Mouse (Mus musculus) kidney, embryonic 16.5 days (tissue): ENCODE measurements around the gene Prdx5. TPM values are rescaled to one million over a fixed set of nuclear protein-coding genes. Genes with fewer than 3 reads are reported as not detected.

Experiments used
- microRNA-seq: library from miRNA; unstranded; fragments of <30 nt; microRNA quantifications from one replicate; pipeline ENCODE4, GENCODE M21; 2016
- polyA plus RNA-seq: library from polyadenylated mRNA; unstranded; fragments of >200 nt; fragmentation: Nextera tagmentation; extraction: Ambion mirVana; gene quantifications from 2 replicates; pipeline ENCODE4 v1.2.1, GENCODE M21; 2015

Prdx5 gene
- polyA plus RNA-seq, 1 experiment from 2014 or later = 350 TPM

Small RNA genes within 50 kb of the gene (microRNA-seq; reads per million reads assigned to microRNA genes)
- 0.95 reads per million for gene Mir6990

Other genes starting within 250 kb of the Prdx5 start
- gene Rps6ka4, start 69.5 kb downstream of the Prdx5 start, polyA plus RNA-seq = 27.1 and 28.3 TPM in 2 replicates
- gene Ccdc88b, start 51.9 kb downstream of the Prdx5 start, polyA plus RNA-seq = 0.74 and 0.75 TPM in 2 replicates
- 141 and 145 TPM in 2 replicates for gene Trmt112, start 408 bp downstream of the Prdx5 start, polyA plus RNA-seq
- gene Esrra, start 11.7 kb upstream of the Prdx5 start, polyA plus RNA-seq = 18.0 and 19.4 TPM in 2 replicates
- 3.4 and 3.7 TPM in 2 replicates for gene Catsperz, start 15.3 kb upstream of the Prdx5 start, polyA plus RNA-seq
- gene Kcnk4, start 24.4 kb upstream of the Prdx5 start, polyA plus RNA-seq = 0.42 and 0.71 TPM in 2 replicates
- gene Bad, start 31.8 kb upstream of the Prdx5 start, polyA plus RNA-seq = 71.2 and 86.6 TPM in 2 replicates
- gene Gpr137, start 32.4 kb upstream of the Prdx5 start, polyA plus RNA-seq = 29.5 and 30.4 TPM in 2 replicates
- gene Ppp1r14b, start 64.9 kb upstream of the Prdx5 start, polyA plus RNA-seq = 51.5 and 53.8 TPM in 2 replicates
- gene Plcb3, start 66.4 kb upstream of the Prdx5 start, polyA plus RNA-seq = 44.1 and 48.8 TPM in 2 replicates
- 139 and 150 TPM in 2 replicates for gene Fkbp2, start 70.4 kb upstream of the Prdx5 start, polyA plus RNA-seq
- gene Vegfb, start 77.5 kb upstream of the Prdx5 start, polyA plus RNA-seq = 25.1 and 37.3 TPM in 2 replicates
- 26.8 and 27.3 TPM in 2 replicates for gene Dnajc4, start 82.5 kb upstream of the Prdx5 start, polyA plus RNA-seq
- gene Nudt22, start 86.0 kb upstream of the Prdx5 start, polyA plus RNA-seq = 30.9 and 35.0 TPM in 2 replicates
- 12.6 and 13.1 TPM in 2 replicates for gene Trpt1, start 86.0 kb upstream of the Prdx5 start, polyA plus RNA-seq
- gene Fermt3, start 109.4 kb upstream of the Prdx5 start, polyA plus RNA-seq = 5.7 and 6.4 TPM in 2 replicates
- 305 and 314 TPM in 2 replicates for gene Stip1, start 129.9 kb upstream of the Prdx5 start, polyA plus RNA-seq
- 15.6 and 16.4 TPM in 2 replicates for gene Macrod1, start 146.7 kb upstream of the Prdx5 start, polyA plus RNA-seq
- gene Flrt1, start 195.6 kb upstream of the Prdx5 start, polyA plus RNA-seq = 5.4 and 6.8 TPM in 2 replicates